Mouse (Mus musculus): ENCODE results near the gene Scrn3. TPM values are rescaled to one million over a fixed set of nuclear protein-coding genes. Genes with fewer than 3 reads are reported as not detected.

Scrn3 gene
- 10 to 100 TPM; 26.8 to 28.6 TPM for total RNA-seq (2021)
- long read RNA-seq, experiment 1, transcript Scrn3-201 (8 exons, 3,309 nt): major isoform, 14 of 23 reads
- long read RNA-seq, experiment 1, partial matches to known transcripts: 2 of 23 reads
- long read RNA-seq, experiment 1, other reads (novel, unspliced or antisense): 6 of 23 reads
- long read RNA-seq, experiment 2, transcript Scrn3-201 (8 exons, 3,309 nt): major isoform, 18 of 30 reads
- long read RNA-seq, experiment 2, partial matches to known transcripts: 7 of 30 reads
- long read RNA-seq, experiment 2, other reads (novel, unspliced or antisense): 2 of 30 reads

- intact Hi-C loops (cut with DNase I; ENCODE audit: low total_unique reads): loop anchor here (10.0 kb wide), 1 partner anchor 82 kb away; no protein-coding TSS in a partner anchor
- DNase-seq: peak; percentile 96
Measured at GRCm38 (mm10) chr2:73312152-73313116, at the start of gene Scrn3, which contains the start of gene Cir1. Gene Scrn3 (plus strand): TSS chr2:73312601. Gene Cir1 (minus strand): TSS chr2:73312701.

- no peak for DNase-seq
- intact Hi-C loops (cut with DNase I; ENCODE audit: low total_unique reads): no loop called here
Measured at GRCm38 (mm10) chr2:73263172-73263765, 49.1 kb upstream of the Scrn3 start.

- no peak for DNase-seq
Measured at GRCm38 (mm10) chr2:73263794-73264610, 48.4 kb upstream of the Scrn3 start.

GRCm38 (mm10) chr2:73264611-73265195 is 47.7 kb upstream of the Scrn3 start:
- DNase-seq: no peak
- intact Hi-C loops (cut with DNase I; ENCODE audit: low total_unique reads): no loop called here

More at GRCm38 (mm10) chr2:73263794-73264610, 48.4 kb upstream of the Scrn3 start:
- intact Hi-C loops (cut with DNase I; ENCODE audit: low total_unique reads): no loop called here

GRCm38 (mm10) chr2:73266011-73266410 is 46.4 kb upstream of the Scrn3 start:
- no peak for DNase-seq
- intact Hi-C loops (cut with DNase I; ENCODE audit: low total_unique reads): no loop called here

- intact Hi-C loops (cut with DNase I; ENCODE audit: low total_unique reads): no loop called here
- no peak for DNase-seq
Measured at GRCm38 (mm10) chr2:73266623-73267022, 45.8 kb upstream of the Scrn3 start.

GRCm38 (mm10) chr2:73267231-73267630 is 45.2 kb upstream of the Scrn3 start:
- intact Hi-C loops (cut with DNase I; ENCODE audit: low total_unique reads): no loop called here
- DNase-seq: no peak

GRCm38 (mm10) chr2:73267818-73268217 is 44.6 kb upstream of the Scrn3 start:
- intact Hi-C loops (cut with DNase I; ENCODE audit: low total_unique reads): no loop called here
- DNase-seq: no peak

GRCm38 (mm10) chr2:73268281-73268680 is 44.1 kb upstream of the Scrn3 start:
- DNase-seq: no peak
- intact Hi-C loops (cut with DNase I; ENCODE audit: low total_unique reads): no loop called here

- no peak for DNase-seq
- intact Hi-C loops (cut with DNase I; ENCODE audit: low total_unique reads): no loop called here
Measured at GRCm38 (mm10) chr2:73268836-73269395, 43.5 kb upstream of the Scrn3 start.

GRCm38 (mm10) chr2:73269666-73270065 is 42.7 kb upstream of the Scrn3 start:
- intact Hi-C loops (cut with DNase I; ENCODE audit: low total_unique reads): loop anchor here (10.0 kb wide), 2 partner anchors 755 to 1735 kb away; no protein-coding TSS in a partner anchor
- DNase-seq: no peak

GRCm38 (mm10) chr2:73270071-73270592 is 42.3 kb upstream of the Scrn3 start:
- intact Hi-C loops (cut with DNase I; ENCODE audit: low total_unique reads): loop anchor here (10.0 kb wide), 2 partner anchors 755 to 1735 kb away; no protein-coding TSS in a partner anchor
- DNase-seq: no peak

- intact Hi-C loops (cut with DNase I; ENCODE audit: low total_unique reads): loop anchor here (10.0 kb wide), 2 partner anchors 756 to 1736 kb away; no protein-coding TSS in a partner anchor
- no peak for DNase-seq
Measured at GRCm38 (mm10) chr2:73270593-73271458, 41.6 kb upstream of the Scrn3 start.

GRCm38 (mm10) chr2:73271459-73272161 is 40.8 kb upstream of the Scrn3 start, which contains the start of gene Sp9:
Gene Sp9 (plus strand): TSS chr2:73271925.
- intact Hi-C loops (cut with DNase I; ENCODE audit: low total_unique reads): loop anchor here (10.0 kb wide), 2 partner anchors 757 to 1737 kb away; no protein-coding TSS in a partner anchor
- DNase-seq: peak; percentile 19

GRCm38 (mm10) chr2:73272351-73273248 is 39.8 kb upstream of the Scrn3 start:
- intact Hi-C loops (cut with DNase I; ENCODE audit: low total_unique reads): loop anchor here (10.0 kb wide), 2 partner anchors 758 to 1738 kb away; no protein-coding TSS in a partner anchor
- DNase-seq: no peak

All from gastrocnemius, postnatal 14 days (tissue).